Mouse (Mus musculus) c-Kit-positive CD71-negative TER-119-negative erythroid progenitor cells, embryonic 14.5 days (primary cell): ENCODE measurements around the gene Lcn5.
"Not testable (repeated sequence)": the region's sequence is repeated elsewhere in the genome, so short reads cannot be mapped to it uniquely, and the experiment has no call there.

ENCODE experiments used
- DNase-seq: peaks from one replicate; pipeline ENCODE4 v3.0.0-alpha.2; 2013; ENCODE audit warnings: low read depth

Lcn5 gene

GRCm38 (mm10) chr2:25679559-25679958 lies 21.8 kb downstream of the Lcn5 start:
- DNase-seq = no peak

DNA sequence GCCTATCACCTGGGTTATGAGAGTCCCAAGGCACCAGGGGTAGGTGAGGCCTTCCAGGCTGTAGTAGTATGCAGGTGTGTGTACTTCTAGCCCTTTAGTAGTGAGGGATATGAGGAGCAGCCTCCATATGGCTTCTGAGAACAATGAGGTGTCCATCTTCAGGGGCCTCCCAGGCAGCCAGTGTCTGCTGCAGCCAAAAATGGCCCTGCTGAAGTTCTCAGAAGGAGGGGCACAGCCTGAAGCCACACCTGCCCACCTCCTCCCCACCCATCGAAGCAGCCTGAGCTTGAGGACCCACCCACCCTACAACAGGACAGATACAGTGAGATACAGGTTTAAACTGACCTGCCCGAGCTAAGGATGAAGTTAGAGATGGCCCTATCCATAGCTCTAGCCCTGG lies 24.7 kb downstream of the Lcn5 start, which contains the start of gene Lcn10:
TSS of gene Lcn10 (plus strand) at position 301 of the 400 bp plus-strand sequence.
- no peak for DNase-seq

DNA sequence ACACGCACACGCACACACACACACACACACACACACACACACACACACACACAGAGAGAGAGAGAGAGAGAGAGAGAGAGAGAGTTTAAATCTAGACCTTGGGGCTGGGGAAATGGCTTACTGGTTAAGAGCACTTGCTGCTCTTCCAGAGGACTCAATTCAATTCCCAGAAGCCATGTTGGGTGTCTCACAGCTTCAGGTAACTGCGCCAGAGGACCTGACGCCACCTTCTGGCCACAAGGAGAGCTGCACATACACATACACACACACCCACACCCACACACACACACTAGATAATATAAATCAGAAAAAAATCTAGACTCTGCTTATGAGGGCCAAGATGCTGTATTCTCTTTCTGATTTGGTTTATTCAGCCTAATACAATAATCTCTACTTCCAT lies 29.2 kb downstream of the Lcn5 start:
- DNase-seq = no peak

DNA sequence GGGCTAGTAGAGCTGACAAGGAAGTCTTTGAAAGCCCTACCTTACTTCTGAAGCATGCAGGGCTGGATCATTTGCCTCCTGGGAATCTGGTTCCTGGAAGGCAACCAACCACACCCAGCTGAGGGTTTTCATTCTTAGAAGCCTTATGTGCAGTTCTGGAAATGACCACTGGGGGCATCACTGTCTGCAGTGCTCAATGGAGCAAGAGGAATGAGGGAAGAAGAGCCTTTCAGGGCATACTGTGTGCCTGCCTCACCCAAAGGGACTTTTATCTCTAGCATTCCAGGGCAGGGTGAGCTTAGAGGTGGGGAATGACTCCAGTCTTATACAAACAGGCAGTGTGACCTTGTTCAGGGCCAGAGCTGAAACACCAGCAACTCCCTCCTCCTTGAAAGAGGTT lies 36.9 kb downstream of the Lcn5 start:
- DNase-seq = peak; percentile 62

DNA sequence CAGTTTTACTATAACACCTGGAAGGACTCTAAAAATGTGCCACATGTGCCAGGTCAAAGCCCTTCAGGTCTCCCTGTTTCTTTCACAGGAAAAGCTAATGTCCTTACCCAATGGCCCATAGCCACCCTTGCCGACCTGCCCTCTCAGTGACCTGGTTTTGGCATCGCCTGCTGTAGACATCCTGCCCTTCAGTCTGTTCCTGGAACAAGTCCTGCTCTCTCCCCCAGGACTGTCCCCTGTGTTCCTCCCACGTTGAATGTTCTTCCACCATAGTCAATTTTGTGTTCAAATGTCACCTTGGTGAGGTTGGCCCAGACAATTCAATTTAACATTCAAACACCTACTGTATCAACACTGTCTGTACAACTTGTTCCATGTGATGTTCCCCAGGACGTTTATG lies 39.2 kb downstream of the Lcn5 start:
- no peak for DNase-seq

DNA sequence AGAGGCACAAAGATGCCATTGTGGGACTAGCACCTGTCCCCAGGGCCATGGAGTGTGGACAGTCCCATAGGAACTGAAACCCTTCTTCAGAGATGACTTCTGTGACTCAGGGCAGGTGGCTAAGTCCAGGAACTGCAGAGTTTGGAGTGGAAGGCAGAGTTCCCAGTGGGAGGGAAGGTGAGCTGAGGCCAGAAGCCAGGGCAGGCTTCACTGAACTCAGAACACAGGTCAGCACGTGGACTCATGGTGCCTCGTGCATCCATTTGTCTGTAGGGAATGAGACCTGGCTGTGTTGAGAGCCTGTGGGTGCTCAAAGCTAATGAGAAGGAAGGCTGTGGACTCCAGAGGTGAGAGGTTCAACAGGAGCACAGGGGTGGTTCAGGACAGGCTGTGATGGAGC lies 40.9 kb downstream of the Lcn5 start:
- DNase-seq = no peak

DNA sequence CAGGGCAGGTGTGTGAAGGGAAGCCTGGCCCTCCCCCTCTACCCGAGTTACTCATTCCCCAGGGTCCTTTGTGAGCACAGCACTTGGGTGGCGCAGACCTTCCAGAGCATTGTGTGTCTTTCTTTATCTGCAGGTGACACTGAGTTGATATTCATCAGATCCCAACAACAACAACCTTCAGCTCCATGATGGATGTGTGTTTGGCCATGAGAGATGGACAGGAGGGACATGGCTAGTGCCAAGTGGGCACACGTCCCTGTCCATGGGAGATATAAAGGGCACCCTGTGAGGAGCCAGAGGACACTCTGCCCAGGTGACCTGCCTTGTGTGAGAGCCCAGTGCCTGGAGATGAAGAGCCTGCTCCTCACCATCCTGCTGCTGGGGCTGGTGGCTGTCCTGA lies 42.0 kb downstream of the Lcn5 start, which contains the start of gene Obp2a:
TSS of gene Obp2a (plus strand) at position 301 of the 400 bp plus-strand sequence.
- DNase-seq = not testable (repeated sequence)

DNA sequence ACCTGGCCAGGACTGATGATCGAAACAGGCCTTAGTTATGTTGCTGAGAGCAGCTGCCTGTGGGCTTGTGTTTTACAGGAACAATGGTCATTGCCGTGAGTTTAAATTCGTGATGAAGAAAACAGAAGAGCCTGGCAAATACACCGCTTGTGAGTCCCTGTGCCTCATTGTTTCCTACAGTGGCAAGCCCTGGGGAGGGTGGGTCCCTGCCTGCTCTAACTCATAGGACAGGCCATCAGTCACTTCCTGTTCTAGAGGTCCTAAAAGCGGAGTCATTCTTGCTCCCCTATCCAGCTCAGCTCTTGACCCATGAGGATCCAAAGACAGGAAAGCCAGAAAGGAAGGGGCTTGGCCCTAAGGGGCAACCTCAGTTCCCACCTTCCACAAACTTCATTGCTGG lies 43.2 kb downstream of the Lcn5 start:
- DNase-seq = no peak

DNA sequence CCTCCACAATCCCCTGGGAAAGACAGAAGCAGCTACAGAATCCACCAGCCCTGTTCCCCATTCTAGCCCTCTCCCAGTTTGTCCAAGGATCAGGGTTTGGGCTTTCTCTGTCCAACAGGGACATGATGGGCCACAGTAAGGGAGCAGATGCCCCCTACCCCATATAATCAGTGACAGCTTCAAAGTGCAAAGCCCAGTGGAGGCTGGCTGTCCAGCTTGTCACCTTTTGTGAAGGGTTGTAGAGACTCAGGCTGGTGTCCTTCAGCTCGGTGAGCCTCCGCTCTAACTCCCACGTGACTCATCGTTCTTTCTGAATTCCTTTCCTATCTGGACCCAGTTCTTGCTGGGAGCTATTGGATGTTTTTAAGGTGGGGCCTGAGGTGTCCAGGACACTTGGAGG lies 46.0 kb downstream of the Lcn5 start:
- no peak for DNase-seq

- peak; percentile 52 for DNase-seq
Observed at GRCm38 (mm10) chr2:25706643-25707481, 49.1 kb downstream of the Lcn5 start, which contains the start of gene Bmyc. Bmyc (plus strand) TSS chr2:25706739.

DNA sequence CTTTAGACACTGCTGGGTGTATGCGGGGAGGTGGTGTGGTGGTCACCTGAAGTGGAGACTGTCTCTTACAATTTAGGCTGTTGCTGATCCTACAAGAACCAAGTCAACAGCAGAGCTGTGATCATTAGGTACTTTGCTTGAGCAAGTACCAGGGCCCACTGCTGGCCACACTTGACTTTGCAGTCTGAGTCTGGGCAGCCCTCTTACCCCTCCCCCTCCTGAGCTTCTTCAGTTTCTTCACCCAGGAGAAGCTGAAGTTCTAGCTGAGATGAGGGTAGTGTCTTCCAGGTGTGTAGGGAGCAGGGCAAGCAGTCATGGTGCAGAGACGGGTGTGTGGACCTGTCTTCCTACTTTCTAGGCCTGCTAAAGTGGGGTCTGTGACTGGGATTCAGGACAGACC lies 50.4 kb downstream of the Lcn5 start:
- DNase-seq = no peak

GRCm38 (mm10) chr2:25709056-25709455 lies 51.3 kb downstream of the Lcn5 start:
- not testable (repeated sequence) for DNase-seq

DNA sequence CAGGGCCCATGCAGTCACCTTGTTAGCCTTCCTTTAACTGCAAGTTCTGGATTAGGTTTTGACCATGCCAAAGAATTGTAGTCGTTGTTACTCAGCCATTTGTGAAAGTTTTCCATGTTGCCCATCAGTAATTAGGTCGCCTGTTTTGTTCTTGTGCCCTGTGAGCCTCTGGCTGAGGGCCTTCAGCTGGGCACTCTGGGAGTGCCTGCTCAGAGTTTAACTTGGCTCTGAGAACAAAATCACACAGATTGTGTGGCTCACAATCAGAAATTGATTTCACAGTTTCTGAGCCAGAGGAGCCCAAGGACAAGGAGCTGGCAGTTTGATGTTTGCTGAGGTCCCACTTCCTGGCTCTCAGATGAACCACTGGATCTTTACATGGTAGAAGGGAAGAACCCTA lies 52.0 kb downstream of the Lcn5 start:
- DNase-seq = not testable (repeated sequence)
